Mouse (Mus musculus) urinary bladder, adult 18-20 months (tissue): ENCODE results near the gene Neil1.

Source experiments
- DNase-seq, 2 experiments: peaks; one replicate each; pipeline ENCODE4 v3.0.0; 2022; ENCODE audit warnings: low spot score in 2 of 2, mixed read lengths in 2 of 2

Gene Neil1

DNA sequence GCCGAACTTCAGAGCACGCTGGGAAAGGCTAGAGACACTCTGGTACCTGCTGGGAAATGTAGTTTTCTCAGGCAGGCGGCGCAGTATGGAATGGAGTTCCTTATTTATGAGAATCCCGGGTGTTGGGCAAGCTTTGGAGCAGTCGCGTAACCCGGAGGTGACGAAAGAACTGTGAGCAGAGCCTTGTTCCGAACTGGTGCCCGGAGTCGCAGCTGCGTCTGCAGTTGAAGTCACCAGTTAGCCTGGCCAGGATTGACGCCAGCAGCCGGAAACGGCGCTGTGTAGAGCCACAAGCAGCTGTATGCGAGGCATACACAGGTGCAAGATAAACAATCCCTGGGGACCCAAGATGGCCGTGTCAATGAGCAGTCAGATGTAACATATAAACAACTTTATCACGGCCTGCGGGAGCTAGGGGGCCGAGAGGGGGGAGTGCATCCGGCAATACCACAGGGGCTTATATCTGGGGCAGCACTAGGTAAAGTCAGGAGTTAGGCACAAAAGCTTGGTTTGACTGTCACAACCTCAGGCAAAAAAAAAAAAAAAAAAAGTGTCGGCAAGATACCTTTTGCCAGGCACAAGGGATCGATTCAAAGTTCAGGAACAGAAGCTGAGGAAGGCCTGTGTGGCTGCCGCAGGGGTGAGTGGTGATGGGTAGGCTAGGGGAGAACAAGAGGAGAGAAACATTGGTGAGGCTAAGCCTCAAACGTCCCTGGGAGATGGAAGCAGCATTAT is at the start of gene Neil1:
TSS of gene Neil1 (minus strand) at position 162 of the 735 bp plus-strand sequence.
- peak; percentile 82 to 84 for DNase-seq

DNA sequence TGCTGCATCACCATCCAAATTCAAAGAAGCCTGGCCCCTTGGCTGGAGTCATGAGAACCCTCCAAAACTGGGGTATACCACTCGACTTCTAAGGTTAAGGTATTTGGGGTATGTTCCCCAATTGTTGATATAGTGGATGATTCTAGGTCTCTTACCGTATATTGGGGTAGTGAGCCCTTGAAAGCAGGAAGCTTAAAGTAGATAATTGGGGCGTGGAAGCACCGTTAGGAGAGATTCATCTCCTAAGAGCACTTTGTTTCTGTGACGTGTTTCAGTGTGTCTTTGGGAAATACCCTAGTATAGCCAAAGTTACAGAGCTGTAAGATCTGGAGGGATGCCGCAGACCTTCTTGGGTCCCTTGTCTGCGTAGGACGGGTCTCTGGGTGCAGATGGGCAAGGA is 49.3 kb upstream of the Neil1 start:
- no peak for DNase-seq

DNA sequence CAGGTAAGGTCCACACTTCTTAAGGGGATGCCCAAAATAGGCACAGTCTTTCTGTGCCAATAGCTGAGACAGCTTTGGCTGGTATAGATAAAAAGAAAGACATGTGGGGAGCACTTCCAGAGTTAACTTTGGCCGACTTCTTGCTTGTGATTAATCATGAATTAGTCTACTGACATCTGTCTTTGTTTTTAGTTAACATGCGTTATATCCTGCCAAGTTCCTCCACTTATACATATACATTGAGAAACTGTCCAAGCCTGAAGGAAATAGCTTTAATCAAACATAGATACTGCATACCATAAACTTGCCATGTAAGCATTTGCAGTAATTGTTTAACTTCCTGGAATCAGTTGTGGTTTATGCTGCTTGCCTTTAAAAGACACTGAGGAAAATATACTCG is 48.6 kb upstream of the Neil1 start:
- no peak for DNase-seq

DNA sequence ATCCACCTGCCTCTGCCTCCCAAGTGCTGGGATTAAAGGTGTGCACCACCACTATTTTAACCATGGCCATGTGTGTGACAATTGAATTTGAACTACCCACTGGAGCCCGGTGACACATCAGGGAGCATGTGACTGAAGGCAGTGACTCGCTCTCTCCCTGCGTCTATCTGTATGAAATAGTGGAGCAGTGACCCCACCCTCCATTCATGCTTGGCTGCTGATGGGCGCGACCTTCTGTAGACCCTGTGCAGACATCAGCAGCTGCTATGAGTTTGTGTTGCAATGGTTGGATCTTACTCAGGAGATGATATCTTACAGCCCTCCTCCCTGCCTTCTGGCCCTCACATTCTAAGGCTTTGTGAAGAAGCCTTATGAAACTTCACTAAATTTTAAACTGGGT is 20.3 kb upstream of the Neil1 start:
- no peak for DNase-seq

DNA sequence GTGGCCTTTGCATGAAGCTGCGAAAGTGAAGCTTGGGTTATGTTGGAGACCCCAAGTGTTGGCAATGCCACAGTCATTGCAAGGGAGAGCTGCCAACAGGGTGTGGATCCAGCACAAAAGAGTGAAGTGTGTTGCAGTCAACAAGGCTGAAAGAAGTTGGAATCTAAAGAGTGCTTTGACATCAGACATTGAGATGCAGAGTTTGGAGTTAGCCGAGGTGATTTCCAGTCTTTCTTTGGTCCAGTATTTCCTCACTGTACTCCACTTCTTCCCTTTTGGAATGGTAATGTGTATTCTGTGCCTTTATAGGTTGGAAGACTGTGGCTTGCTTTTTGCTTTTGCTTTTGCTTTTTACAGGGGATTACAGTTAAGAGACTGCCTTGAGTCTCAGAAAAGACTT is 18.1 kb upstream of the Neil1 start:
- DNase-seq, result no peak

DNA sequence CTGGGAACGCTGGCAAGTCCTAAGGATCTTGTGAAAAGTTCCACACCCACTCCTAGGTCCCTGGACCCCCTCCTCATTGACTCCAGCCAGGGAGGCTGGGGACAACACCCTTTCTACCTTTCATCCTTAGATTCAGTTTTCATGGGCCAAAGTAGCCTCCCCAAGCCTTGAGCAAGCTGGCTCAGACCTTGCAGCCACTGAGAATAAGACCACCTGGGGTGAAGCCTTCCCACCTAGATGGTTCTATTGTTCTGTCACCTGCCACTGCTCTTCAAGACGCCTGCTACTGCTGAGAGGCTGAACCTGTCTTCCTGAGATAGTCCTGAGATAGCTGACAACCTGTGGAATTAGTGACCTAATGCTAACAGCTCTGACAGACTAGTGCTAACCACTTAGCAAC is 15.0 kb upstream of the Neil1 start:
- no peak for DNase-seq

DNA sequence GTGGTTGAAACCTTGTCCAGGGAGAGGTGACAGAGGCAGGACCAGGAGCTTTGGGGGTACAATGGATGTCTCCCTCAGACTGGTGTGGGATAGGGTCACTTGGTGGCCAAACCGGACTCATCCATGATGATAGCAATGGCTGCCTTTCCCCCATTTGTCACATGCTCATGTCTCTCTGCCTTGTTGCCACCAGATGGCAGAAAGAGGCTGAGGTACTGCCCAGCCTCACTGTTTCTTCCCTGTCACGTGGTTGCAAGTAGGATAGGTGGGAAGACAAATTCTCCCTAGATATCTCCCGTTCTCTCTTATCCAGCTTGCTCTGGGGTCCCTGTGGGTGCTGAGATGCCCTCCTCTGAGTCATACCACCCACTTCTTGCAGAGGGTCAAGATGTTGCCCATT is 14.4 kb upstream of the Neil1 start:
- no peak for DNase-seq

DNA sequence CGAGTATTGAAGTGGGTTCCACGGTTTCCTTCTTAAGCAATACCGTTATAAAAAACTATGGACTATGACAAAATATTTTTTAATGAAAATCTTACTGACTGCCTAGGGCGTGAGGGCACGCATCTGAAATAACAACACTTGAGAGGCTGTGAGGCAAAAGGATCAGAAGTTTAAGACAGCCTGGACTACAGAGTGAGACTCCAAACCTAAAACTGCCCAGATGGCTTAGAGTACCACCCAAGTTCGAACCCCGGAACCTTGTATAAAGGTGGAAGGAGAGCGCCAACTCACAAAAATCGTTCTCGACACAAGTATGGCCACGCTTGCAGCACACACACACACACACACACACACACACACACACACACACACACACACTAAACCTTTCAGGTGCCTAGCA is 10.4 kb upstream of the Neil1 start:
- DNase-seq, result no peak

DNA sequence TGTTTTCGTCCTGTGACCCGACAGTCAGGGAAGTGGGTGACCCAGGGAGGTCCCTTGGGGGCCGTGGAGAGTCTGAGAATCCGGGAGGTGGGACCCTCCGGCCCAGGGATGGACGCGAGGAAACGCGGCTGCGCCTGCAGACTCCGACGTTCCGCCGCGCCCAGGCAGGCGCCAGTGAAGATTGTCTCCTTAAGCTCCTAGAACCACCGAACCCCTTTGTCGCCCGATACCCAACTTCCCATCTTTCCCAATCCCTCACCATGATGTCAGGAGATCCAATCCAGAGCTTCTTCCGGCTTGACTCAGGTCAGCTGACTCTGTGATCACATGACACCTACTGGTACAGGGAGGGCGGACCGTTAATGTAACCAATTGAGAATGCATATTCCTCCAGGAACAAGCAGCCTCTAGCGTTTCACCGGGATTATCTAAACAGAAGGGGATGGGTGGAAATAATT is 9.9 kb upstream of the Neil1 start, which contains the start of gene Commd4:
TSS of gene Commd4 (minus strand) at position 319 of the 458 bp plus-strand sequence.
- peak; percentile 69 to 89 for DNase-seq

DNA sequence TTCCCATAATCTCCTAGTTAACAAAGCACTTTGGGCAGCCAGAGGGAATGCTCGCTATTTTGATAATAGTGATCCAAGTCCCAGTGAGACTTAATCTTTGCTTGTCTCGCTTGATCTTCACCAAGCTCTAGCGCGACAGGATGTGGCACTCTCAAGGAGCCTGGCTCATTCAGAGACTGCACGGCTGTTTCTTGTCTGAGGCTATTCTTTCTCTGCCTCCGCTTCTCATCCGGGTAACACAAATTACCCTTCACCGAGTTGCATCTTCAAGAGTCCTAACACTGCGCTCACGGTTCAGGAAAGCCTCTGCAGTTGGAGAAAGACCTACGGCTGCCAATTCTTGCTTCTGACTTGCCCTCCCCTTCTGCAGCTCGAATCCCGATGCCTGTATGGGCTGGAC is 9.4 kb upstream of the Neil1 start:
- no peak for DNase-seq

DNA sequence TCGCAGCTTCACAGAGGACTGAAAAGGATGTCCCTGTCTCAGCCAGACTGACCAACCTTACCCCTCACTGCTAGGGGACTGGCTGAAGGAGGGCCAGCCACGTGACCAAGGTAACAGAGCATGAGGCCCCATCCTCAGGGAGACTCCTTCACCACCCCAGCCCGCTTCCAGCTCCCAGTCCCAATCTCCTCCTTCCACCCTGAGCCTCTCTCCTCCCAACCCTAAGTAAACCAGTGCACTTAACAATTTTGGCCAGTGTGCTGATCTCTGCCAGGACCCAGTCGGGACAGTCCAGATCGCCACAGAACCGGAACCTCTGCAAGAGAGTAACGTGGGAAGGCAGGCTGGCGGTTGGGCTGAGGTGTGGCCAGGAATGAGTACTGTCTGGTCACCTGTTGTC is 8.7 kb upstream of the Neil1 start:
- DNase-seq, result no peak

DNA sequence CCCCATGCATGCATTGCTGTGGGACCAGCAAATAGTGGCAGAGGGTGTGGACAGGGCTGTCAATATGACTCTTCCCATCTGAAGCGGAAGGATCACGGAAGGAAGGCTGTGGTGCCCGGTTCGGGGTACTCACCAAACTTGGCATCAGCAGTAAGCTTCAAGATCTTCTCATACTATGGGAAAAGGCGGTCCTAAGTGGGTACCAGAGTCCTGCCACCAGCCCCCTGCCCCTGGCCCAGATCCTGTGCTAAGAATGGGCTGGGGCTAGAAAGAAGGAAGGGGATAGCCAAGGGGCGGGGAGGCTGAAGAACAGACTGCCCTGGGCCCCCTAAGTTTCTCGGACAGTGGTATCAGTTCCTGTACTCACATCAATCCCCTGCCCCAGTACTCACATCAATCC is 8.3 kb upstream of the Neil1 start:
- no peak for DNase-seq

DNA sequence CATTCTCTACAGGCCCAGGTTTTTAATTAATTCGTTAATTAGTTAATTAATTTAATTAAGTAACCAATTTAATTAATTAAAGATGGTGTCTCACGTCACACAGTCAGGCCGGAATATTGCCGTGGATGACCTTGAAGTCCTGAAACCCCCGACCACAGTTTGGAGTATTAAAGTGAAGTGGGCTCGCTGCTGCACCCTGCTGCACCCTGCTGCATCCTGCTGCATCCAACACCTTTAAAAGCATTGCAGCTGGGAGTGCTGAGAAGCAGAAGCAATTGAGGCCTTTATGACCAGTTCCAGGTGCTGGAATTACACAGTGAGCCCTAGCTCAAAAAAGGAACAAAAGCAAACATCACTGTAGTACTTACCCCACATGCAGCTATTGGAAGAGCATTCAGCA is 4.2 kb upstream of the Neil1 start:
- no peak for DNase-seq

DNA sequence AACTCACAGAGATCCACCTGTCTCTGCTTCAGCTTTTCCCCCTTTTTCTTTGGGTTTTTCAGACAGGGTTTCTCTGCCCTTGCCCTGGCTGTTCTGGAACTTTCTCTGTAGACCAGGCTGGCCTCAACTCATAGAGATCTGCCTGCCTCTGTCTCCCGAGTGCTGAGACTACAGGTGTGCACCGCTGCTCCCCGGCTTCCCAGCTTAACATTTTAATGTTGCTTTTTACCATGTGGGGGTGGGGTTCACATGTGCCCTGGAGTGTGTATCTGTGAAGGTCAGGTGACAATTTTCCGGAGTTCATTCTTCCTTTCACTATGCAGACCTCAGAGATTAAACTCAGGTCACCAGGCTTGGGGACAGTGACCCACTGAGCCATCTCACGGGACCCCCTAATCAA is 2.1 kb upstream of the Neil1 start:
- DNase-seq, result no peak

DNA sequence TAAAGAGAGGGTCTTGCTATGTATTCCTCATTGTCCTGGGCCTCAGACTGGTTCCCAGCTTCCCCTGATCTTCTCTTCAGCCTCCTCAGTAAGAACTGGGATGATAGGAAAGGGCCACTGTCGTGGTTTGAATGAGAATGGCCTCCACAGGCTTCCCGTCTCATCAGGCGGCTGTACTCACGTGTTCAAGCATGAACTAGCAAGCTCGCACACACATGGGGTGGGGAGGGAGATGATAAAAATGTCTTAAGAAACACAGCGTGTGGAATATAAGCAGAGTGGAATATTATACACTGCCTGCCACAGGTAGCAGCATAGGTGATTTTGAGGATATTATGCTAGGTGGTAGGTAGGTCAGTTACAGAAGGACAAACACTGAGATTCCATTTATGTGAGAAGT is 916 bp upstream of the Neil1 start:
- DNase-seq, result no peak

DNA sequence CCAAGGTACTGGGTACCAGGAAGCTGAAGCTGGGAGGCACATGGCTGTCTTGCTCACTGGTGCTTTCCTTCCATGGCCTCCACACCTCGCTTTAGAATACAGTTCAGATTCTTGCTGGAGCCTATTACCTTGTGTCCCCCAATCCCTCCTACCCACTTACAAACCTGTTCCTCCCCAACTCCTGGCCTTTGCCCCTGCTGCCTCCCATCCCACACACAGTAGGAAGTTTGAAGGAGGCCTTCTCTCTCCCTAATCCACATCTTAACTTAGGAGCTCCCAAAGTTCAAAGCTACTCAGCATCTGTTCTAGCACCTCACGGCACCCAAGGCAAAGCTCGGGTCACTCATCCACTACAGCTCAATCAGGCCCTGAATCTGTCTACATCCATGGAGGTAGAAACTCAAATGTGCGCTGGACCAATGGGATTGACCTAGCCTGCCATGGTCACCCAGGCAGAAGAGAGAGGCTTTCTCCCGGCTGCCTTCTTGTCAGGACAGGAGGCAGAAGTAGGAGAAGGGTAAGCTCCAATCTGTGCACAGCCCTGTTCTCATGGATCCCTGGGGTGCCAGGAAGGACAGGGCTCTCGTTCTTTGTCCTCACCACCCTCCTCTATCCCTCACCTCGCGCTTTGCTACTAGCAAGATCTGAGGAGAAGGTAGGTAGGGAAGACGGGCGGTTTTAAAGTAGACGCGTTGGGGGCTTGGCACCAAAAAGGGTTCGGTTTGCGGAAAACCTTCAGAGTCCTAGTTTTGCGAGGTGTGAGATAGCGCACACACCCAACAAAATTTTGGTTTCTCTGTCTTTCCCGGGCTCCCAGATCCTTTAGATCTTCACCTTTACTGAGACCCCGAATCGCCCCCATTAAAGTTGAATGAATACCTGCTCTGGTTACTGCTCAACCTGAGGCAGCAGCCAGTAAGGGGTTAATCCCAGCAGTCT is 631 bp downstream of the Neil1 start:
- no peak for DNase-seq

DNA sequence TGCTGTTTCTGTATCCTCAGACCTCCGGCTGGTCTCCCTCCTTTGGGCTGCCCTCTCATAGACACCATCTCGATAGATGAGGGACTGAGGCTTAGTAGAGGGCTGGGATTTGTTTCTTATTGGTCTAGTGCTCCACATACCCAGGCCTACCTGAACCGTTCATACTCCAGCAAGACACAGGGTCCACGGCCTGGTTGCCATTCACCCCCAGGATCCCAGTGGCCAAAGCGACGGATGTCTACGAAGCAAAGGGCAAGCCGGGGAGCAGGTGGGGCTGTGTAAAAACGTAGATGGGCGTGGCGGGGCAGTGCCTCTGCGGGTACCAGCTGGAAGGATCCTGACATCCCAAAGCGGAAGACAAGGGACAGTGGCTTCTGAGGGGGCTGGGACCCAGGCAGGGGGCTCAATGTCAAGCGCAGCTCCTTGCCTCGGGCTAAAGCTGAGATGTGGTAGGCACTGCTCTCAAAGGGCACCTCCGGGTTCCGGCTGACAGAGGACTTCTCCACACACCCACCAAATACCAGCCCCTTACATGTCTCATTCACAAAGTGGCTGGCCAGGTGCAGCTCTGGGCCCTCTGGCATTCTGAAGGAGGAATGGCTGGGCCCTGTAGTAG is 1.5 kb downstream of the Neil1 start:
- no peak for DNase-seq

DNA sequence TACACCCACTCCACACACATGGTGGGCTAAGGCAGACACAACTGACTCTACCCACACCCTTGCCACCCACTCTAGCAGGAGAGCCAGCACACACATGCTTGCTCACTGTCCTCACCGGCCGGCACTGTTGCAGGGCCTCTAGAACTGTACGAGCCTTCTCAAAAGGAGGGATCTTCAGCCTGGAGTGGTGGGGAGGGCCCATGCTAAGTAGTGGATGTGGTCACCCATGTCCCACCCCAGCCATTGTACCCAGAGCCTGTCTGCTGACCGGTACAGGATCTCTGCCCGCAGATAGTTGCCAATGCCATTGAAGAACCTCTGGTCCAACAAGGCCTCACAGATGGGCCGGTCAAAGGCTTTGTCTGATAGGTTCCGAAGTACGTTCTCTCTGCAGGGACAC is 3.3 kb downstream of the Neil1 start:
- DNase-seq, result no peak

DNA sequence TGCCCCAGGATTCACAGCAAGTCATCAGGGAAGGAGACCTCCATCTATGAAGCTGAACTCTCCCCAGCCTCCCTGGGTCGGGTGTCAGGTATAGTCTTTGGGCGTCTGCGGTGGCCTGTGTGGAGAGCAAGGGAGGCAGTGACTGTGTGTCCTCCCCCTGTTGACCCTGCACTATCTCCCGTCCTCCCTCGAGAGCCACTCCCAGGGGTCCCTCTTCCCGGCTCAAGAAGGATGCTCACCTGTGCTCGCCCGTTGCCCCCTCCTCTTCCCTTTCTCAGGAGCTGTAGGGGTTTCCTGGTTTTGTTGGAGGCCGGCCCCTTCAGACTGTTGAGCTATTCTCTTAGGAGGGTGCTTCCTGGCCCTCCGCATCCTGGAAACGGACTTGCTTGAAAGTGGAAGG is 4.9 kb downstream of the Neil1 start:
- no peak for DNase-seq

DNA sequence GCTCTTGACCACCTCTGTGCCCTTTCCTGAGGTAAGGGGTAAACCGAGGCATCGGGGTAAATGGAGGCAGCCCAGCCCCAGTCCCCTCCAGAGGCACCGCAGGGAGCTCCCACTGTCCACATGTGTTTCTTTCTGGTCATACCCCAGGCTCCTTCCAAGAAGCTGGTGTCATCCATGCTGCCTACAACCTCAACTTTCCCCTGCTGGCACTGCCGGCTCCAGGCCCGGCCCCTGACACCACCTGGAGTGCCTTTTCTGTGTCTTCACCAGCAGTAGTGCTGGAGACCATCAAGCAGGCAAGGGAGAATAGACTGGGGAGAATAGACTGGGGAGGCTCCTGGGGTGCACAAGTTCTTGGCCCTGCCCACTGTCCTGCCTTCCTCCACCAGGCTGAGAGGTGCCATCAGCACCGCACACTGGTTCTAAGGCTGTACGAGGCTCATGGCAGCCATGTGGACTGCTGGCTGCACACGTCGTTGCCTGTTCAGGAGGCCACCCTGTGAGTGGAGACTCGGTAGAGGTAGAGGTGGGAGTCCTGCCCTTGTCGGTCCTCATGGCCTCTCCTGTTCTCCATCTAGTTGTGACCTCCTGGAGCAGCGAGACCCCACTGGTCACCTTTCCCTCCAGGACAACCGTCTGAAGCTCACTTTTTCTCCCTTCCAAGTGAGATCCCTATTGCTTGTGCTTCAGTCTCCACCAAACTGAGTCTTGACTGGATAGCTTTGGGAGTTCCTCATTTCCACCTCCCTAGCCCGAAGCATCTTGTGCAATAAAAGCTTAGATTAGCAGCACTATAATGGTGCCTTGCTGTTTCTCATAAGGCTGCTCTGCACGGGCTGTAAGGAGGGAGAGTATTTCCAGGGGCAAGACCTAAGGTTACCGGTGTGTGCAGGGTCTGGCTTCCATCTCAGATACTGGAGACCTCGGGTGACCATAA is 6.4 kb downstream of the Neil1 start:
- DNase-seq, result no peak

DNA sequence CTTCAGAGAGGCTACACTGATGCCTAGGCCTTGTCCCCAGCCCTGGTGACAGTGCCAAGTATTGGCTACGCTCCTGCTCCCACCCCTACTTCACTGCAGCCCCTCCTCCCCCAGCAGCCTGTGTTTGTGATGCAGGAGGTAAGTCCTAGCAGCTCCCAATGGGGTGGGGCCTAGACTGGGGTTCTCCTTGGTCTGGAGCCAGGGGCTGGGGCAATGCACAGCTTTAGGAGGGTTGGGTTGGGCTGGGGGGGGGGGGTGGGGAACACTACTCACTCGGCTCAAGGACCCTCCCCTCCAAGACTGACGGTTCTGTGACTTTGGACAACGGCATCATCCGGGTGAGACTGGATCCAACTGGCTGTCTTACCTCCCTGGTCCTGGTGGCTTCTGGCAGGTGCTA is 8.5 kb downstream of the Neil1 start:
- no peak for DNase-seq
